Mouse (Mus musculus) neural tube, embryonic 12.5 days (tissue): ENCODE measurements at regions not wholly inside any gene's neighbourhood (a gene's known extent, or its start where the extent isn't known, plus 50 kb on each side); places are given as distances from the start of the nearest gene placed in this dataset.

ENCODE experiments used
- ATAC-seq: fragments of 200-750 bp; cut with Nextera tagmentation; 2 replicates; pipeline ENCODE4 v1.8.0; 2017; ENCODE audit warnings: low read depth, mild to moderate bottlenecking, moderate TSS enrichment, moderate library complexity; ENCODE audit not compliant: low FRiP score
- H3K27ac ChIP-seq: fragments of 300-500 bp; sonication (generic); 2 replicates; pipeline ENCODE4 v1.5.1; 2016
- H3K27me3 ChIP-seq: fragments of 300-500 bp; sonication (generic); replicated peaks from 2 replicates; pipeline ENCODE4 v1.6.1; 2016; ENCODE audit warnings: mild to moderate bottlenecking
- H3K36me3 ChIP-seq: fragments of 300-500 bp; sonication (generic); 2 replicates; pipeline ENCODE4 v1.6.1; 2016; ENCODE audit warnings: mild to moderate bottlenecking
- H3K4me1 ChIP-seq: fragments of 300-500 bp; sonication (generic); 2 replicates; pipeline ENCODE4 v1.6.1; 2016
- H3K4me2 ChIP-seq: fragments of 300-500 bp; sonication (generic); replicated peaks from 2 replicates; pipeline ENCODE4 v1.6.1; 2016; ENCODE audit warnings: mild to moderate bottlenecking
- H3K4me3 ChIP-seq: fragments of 300-500 bp; sonication (generic); 2 replicates; pipeline ENCODE4 v1.5.1; 2016
- H3K9ac ChIP-seq: fragments of 300-500 bp; sonication (generic); 2 replicates; pipeline ENCODE4 v1.6.1; 2016; ENCODE audit warnings: mild to moderate bottlenecking
- H3K9me3 ChIP-seq: fragments of 300-500 bp; sonication (generic); 2 replicates; pipeline ENCODE4 v1.6.1; 2016; ENCODE audit warnings: mild to moderate bottlenecking
- WGBS: fragments of 180-500 bp; shearing (Covaris S2); methylation state at CpG from one replicate; pipeline ENCODE4 v1.1.7; 2016; 5-methylcytosine and 5-hydroxymethylcytosine counted together

DNA sequence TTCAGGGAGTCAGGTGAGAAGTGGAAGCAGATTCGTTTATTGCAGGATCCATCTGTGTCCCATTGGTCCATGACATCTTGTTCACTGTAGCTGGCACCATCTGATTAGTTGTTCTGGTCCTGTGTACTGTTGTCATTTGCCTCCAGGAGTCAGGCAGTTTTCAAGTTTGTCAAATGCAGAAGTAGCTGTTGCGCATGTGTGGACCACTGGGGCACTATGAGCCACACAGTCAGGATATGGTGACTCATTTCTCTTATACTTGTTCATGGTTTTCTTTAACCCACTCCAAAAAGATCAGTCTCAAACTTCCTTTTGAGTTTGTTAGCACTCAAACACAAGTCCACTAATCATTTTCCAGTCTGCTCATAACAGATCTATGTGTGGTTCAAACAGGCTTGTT lies 81.9 kb downstream of the Gm12887 start:
- no peak overlapping the region for H3K4me2 ChIP-seq
- no peaks in the 10 kb centered on the region for H3K4me1 ChIP-seq
- ATAC-seq = no peak
- no peaks in the 10 kb centered on the region for H3K36me3 ChIP-seq
- no peak overlapping the region for H3K4me3 ChIP-seq
- no peak overlapping the region for H3K9ac ChIP-seq
- WGBS = 70% methylated on average over 2 of the region's 2 CpGs
- no peak overlapping the region for H3K27ac ChIP-seq
- peaks cover 65% of the 10 kb centered on the region for H3K9me3 ChIP-seq
- no peaks in the 10 kb centered on the region for H3K27me3 ChIP-seq
